11 mouse cellular contexts compared by ENCODE assay signal in the genomic region with DNA sequence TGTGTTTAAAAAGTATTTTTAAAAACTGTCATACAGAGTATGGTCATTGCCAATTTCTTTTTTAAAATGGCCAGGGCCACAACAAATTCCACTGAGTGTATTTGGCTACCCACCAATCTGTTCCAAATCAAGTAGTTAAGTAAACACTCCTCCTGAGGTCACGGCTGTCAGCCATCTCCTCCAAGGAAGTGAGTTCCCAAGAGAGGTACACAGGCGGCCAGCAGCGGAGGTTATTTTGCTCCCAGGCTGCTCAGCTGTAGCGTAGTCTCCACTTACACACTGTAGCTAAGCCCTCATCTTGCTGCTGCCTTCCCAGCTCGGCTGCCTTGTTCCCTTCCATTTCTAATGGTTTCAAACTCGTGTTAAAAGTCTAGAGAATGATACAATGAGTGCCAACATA. TPM values are rescaled to one million over a fixed set of nuclear protein-coding genes. Genes with fewer than 3 reads are reported as not detected.
DNase-seq lines count a peak whose midpoint lies in the region; ATAC-seq and TF ChIP-seq lines count a peak whose summit lies in the region.
"Had no signal": no experiment of that assay in that cellular context is flagged by ENCODE, and none has a peak within 500 bp of the region (broad histone marks: within the 10 kb centered on the region; RNA-seq: fewer than 3 reads in every experiment).

No protein-coding gene starts in this region.

- H3K4me3 ChIP-seq in kidney, adult 2 months (ENCODE audit: insufficient read depth, low read depth, low read length) = no peak overlapping the region
- no peak overlapping the region for H3K4me3 ChIP-seq in cerebellum, adult 2 months (replicated peaks; ENCODE audit: insufficient read depth, low read depth, low read length)
- no peak overlapping the region for H3K4me3 ChIP-seq in hindbrain, embryonic 12.5 days
- H3K4me3 ChIP-seq: liver, embryonic 13.5 days had no signal

- H3K4me2 ChIP-seq in hindbrain, embryonic 12.5 days (replicated peaks) = no peak overlapping the region
- H3K4me2 ChIP-seq: liver, embryonic 13.5 days had no signal

- H3K9ac ChIP-seq in hindbrain, embryonic 12.5 days = no peak overlapping the region
- H3K9ac ChIP-seq: liver, embryonic 13.5 days had no signal

- no peaks in the 10 kb centered on the region; the same call in 1 of the 2 replicates for H3K4me1 ChIP-seq in kidney, adult 2 months (ENCODE audit: control insufficient read depth, insufficient read depth, low read length)
- H3K4me1 ChIP-seq in cerebellum, adult 2 months (ENCODE audit: control insufficient read depth, insufficient read depth, low read length) = no peaks in the 10 kb centered on the region
- no peaks in the 10 kb centered on the region; the same call in 1 of the 2 replicates for H3K4me1 ChIP-seq in hindbrain, embryonic 12.5 days

- no peaks in the 10 kb centered on the region for H3K36me3 ChIP-seq in kidney, adult 2 months (ENCODE audit: control insufficient read depth, insufficient read depth, low read length)
- H3K36me3 ChIP-seq in hindbrain, embryonic 12.5 days = no peaks in the 10 kb centered on the region

- ATAC-seq in hindbrain, embryonic 12.5 days (ENCODE audit: low FRiP score) = no peak
- ATAC-seq: Patski had no signal

- WGBS in kidney, adult 2 months = 31% methylated on average over 6 of the region's 6 CpGs
- WGBS in cerebellum, adult 2 months = 62% methylated on average over 6 of the region's 6 CpGs
- WGBS in hindbrain, embryonic 12.5 days = 61% methylated on average over 6 of the region's 6 CpGs

- peak; percentile 43 to 70 for DNase-seq in adrenal gland, postnatal 36 days
- DNase-seq in heart, adult 11 months = peak; percentile 98
- DNase-seq in kidney, adult 2 months = peak; percentile 88
- DNase-seq in lung, postnatal 25 days (ENCODE audit: low spot score) = peak; percentile 88
- DNase-seq in cerebellum, postnatal 36 days = no peak
- no peak for DNase-seq in cerebellum, adult 2 months
- DNase-seq: cerebellum, adult 8-10 months; liver, embryonic 13.5 days; thymus, postnatal 4 days had no signal

- no peaks in the 10 kb centered on the region for H3K27me3 ChIP-seq in kidney, adult 2 months (replicated peaks; ENCODE audit: control insufficient read depth, insufficient read depth, low read length)
- H3K27me3 ChIP-seq in cerebellum, adult 2 months (ENCODE audit: control insufficient read depth, insufficient read depth, low read length) = no peaks in the 10 kb centered on the region
- H3K27me3 ChIP-seq in hindbrain, embryonic 12.5 days = no peaks in the 10 kb centered on the region
- H3K27me3 ChIP-seq: liver, embryonic 13.5 days; Patski had no signal

- no peak for TF ChIP-seq CTCF in kidney, adult 2 months (conservative IDR thresholded peaks at IDR 0.05; ENCODE audit: insufficient read depth, insufficient read length, low read depth, low read length)
- TF ChIP-seq CTCF in cerebellum, adult 2 months (IDR thresholded peaks at IDR 0.05; ENCODE audit: borderline replicate concordance, insufficient read depth, low read depth, low read length) = no peak

- no peak for TF ChIP-seq POLR2A in kidney, adult 2 months (IDR thresholded peaks at IDR 0.05; ENCODE audit: low read depth, low read length)
- TF ChIP-seq POLR2A in cerebellum, adult 2 months (IDR thresholded peaks at IDR 0.05; ENCODE audit: borderline replicate concordance, insufficient read depth, low read length) = no peak

- H3K27ac ChIP-seq in kidney, adult 2 months (ENCODE audit: insufficient read depth, low read depth, low read length) = peak overlapping the region; percentile 68
- H3K27ac ChIP-seq in cerebellum, adult 2 months (ENCODE audit: insufficient read depth, low read length) = no peak overlapping the region
- no peak overlapping the region for H3K27ac ChIP-seq in hindbrain, embryonic 12.5 days
- H3K27ac ChIP-seq: liver, embryonic 13.5 days had no signal

- H3K9me3 ChIP-seq in hindbrain, embryonic 12.5 days (replicated peaks) = no peaks in the 10 kb centered on the region
- H3K9me3 ChIP-seq: liver, embryonic 13.5 days had no signal

RNA-seq across cellular contexts. Expression of a gene that starts 51.5 kb away (rescaled TPM):
- 10 to 100 TPM; 44.5 to 48.7 TPM for total RNA-seq in adrenal gland, postnatal 36 days (2021)
- polyA plus RNA-seq in kidney, adult 2 months (2012; rRNA removed) = 36.5 and 38.2 TPM in 2 replicates
- polyA plus RNA-seq in cerebellum, adult 2 months (2012; rRNA removed) = 13.2 and 14.3 TPM in 2 replicates
- 17.2 and 21.8 TPM in 2 replicates for polyA plus RNA-seq in hindbrain, embryonic 12.5 days (2016; fragmentation: Nextera tagmentation; extraction: Ambion mirVana)

Comparison
In these comparisons a context has a peak if more than half of its experiments do, and no peak if none do; other contexts are left out.
1. DNase-seq: peak in adrenal gland, postnatal 36 days (2 of 2), heart, adult 11 months (single experiment), kidney, adult 2 months (single experiment) and lung, postnatal 25 days (single experiment); none in cerebellum, postnatal 36 days (0 of 2) and cerebellum, adult 2 months (0 of 2).